Mouse (Mus musculus): ENCODE measurements around the gene Thegl.
"Not testable (repeated sequence)": the region's sequence is repeated elsewhere in the genome, so short reads cannot be mapped to it uniquely, and the experiment has no call there.

Gene Thegl

DNA sequence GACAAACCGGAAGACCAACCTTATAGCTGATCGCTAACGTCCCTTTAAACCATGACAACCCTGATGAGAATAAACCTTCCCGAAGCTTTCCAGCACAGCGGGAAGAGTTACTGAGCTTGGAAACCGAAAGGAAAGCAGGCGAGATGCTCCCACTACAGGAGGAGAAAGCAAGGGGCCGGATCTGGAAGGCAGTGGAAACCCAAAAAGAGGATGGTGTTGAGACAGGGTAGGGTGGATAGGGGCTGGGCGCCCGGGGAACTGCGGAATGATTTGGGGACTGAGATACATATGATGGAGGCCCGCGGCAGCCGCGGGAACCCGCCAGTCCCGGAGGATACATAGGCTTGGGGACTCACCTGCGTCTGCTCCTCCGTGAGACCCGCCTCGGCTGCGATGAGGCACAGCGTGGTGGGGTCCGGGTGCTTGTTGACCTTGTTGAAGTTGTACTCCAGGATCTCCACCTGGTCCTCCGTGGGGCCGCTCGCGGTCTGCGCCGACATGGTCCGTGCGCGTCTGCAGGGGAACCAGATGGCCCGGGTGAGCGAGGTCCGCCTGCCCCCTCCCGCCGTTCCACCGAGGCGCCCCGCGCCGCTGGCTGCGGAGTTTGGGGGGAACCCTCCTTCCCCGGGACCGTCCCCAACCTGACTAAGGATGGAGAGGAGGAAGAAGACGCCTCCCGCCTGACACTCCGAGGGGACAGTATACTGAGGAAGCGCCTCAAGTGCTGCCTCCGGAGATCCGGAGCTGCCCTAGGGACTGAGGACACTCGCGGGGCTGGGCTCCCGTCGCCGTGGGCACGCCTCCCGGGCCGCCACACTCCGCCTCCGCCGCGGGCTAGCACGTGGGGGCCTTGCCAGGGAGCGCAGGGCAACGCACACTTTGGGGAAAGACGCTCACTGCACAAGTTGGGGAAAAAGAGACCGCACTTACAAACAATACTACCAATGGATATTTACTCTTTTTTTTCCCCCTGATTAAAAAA is 79.0 kb downstream of the Thegl start:
- peak; percentile 65 for DNase-seq (ENCODE audit: low read depth, low spot score)

DNA sequence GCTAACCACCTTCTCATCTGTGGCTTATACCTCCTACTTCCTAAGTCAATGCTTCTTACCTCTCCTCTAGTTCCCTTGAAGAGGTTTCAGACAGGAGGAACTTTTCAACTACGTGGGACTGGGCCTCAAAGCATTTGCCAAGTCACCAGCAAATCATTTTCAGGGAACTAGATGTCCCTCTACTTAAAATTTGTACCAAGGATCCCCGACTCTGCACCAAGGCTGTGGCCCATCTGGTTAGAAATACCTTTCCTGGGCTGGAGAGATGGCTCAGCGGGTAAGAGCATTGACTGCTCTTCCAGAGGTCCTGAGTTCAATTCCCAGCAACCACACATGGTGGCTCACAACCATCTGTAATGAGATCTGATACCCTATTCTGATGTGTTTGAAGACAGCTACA is 80.4 kb downstream of the Thegl start:
- not testable (repeated sequence) for DNase-seq (ENCODE audit: low read depth, low spot score)

GRCm38 (mm10) chr5:77097686-77098085 is 81.9 kb downstream of the Thegl start:
- DNase-seq (ENCODE audit: low read depth, low spot score), result no peak

- no peak for DNase-seq (ENCODE audit: low read depth, low spot score)
These were observed 83.1 kb downstream of the Thegl start for GRCm38 (mm10) chr5:77098874-77099273.

GRCm38 (mm10) chr5:77099317-77099996 is 83.6 kb downstream of the Thegl start:
- DNase-seq (ENCODE audit: low read depth, low spot score), result no peak

GRCm38 (mm10) chr5:77099997-77100380 is 84.2 kb downstream of the Thegl start:
- DNase-seq (ENCODE audit: low read depth, low spot score), result no peak

DNA sequence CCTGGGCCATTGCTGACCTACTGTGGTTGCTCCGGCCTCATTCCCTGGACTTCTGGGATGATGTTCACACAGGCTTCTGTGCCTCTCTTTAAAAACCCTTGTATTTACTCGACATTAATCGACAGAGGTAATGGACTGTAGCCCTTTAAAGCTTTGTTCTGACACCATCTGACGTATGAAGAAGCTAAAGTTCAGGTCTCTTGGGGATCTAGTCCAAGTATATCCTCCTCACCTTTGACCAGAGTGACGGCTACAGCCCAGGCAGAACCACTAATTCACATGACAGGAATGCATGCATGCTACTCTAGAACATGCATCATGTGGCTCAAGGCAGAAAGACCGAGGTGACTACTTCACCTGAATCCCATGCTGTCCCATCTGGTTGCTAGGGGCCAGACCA is 84.9 kb downstream of the Thegl start:
- no peak for DNase-seq (ENCODE audit: low read depth, low spot score)

- DNase-seq (ENCODE audit: low read depth, low spot score), result no peak
These were observed 86.9 kb downstream of the Thegl start for GRCm38 (mm10) chr5:77102522-77103365.

GRCm38 (mm10) chr5:77107146-77107822 is 91.5 kb downstream of the Thegl start:
- no peak for DNase-seq (ENCODE audit: low read depth, low spot score)

- no peak for DNase-seq (ENCODE audit: low read depth, low spot score)
These were observed 93.0 kb downstream of the Thegl start for GRCm38 (mm10) chr5:77108806-77109205.

DNA sequence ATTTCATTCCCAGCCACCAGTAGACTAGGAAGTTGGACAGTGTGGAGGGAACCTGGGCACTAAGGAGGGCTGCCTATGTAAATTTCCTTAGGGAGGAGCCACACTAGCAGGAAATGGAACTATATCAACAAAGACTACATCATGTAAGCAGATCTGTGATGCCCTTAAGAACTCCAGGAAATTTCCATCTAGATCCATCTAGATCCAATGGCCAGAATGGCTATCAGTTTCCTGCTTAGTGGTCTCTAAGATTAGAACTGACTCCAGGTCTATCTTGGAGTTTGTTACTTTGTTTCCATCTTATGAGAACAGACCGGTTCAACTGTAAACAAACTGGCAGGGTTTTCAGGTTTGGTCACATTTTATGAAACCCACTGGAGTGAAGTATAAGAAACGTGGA is 94.0 kb downstream of the Thegl start:
- no peak for DNase-seq (ENCODE audit: low read depth, low spot score)

Data from ZHBTc4 (cell line).